Comparison of ENCODE assay signal across 8 mouse cellular contexts in the genomic region with DNA sequence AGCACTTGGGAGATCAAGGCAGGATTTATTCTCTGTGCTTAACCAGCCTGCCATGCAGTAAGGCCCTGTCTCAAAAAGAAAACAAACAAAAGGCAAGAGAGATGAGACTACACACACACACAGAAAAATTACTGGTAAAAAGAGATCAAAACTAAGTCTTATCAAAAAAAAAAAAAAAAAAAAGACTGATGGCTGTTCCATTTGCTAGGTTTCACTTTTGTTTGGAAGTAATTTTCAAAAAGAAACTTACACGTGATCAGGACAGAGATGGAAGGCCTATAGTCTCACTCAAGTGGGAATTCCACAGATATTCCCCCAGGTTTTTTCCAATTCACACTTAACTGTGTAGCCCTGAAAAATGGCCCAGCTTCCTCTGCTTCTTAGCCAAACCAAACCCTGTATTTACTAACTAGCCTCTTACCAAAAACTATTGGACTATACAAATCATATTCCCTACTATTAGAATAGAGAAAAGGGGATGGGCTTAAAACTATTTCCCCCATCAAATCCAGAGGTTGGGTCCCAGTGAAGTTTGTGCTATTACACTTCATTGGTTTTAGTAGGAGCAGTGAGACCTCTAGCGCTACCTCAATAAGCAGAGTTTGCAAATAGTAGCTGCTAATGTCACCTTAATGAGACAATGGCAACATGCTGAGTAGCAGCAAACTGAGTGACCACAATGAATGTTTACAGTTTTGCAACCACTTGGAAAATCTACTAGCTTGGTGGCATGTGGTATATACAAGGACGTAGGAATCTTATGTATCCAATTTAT. TPM values are rescaled to one million over a fixed set of nuclear protein-coding genes. Genes with fewer than 3 reads are reported as not detected.
DNase-seq lines count a peak whose midpoint lies in the region; ATAC-seq and TF ChIP-seq lines count a peak whose summit lies in the region.

No protein-coding gene starts in this region.

- ATAC-seq in embryonic facial prominence, embryonic 13.5 days (ENCODE audit: insufficient number of reproducible peaks, insufficient read depth, low FRiP score, low TSS enrichment, low read depth): no peak
- ATAC-seq in intestine, embryonic 14.5 days (replicated peaks; ENCODE audit: low FRiP score, low TSS enrichment, low read depth): no peak
- ATAC-seq in midbrain, postnatal 0 days (ENCODE audit: low FRiP score): no peak

- no peak for DNase-seq in lung, adult 2 months
- DNase-seq in lung, postnatal 4 days: no peak
- no peak for DNase-seq in intestine, embryonic 14.5 days (ENCODE audit: low spot score)
- DNase-seq in midbrain, postnatal 0 days (ENCODE audit: low spot score): peak; percentile 35
- DNase-seq in adrenal gland, postnatal 4 days (ENCODE audit: low spot score in 2 of 2): no peak
- no peak for DNase-seq in layer of hippocampus, adult 9-10 months (ENCODE audit: low spot score)
- DNase-seq in adrenal gland, postnatal 10 days: no peak

- no peak for TF ChIP-seq CTCF in lung, adult 2 months (IDR thresholded peaks at IDR 0.05; ENCODE audit: insufficient read depth, low read length)
- TF ChIP-seq CTCF in midbrain, postnatal 0 days (IDR thresholded peaks at IDR 0.05): peak; percentile 46; the same call in 1 of the 2 replicates

- H3K9me3 ChIP-seq in embryonic facial prominence, embryonic 13.5 days: no peaks in the 10 kb centered on the region
- no peaks in the 10 kb centered on the region for H3K9me3 ChIP-seq in intestine, embryonic 14.5 days (ENCODE audit: control insufficient read depth, low read length)
- no peaks in the 10 kb centered on the region for H3K9me3 ChIP-seq in midbrain, postnatal 0 days (ENCODE audit: low read length)

- peaks cover 3% of the 10 kb centered on the region for H3K4me1 ChIP-seq in lung, adult 2 months (ENCODE audit: control insufficient read depth, insufficient read depth, low read length)
- peaks cover 15% of the 10 kb centered on the region for H3K4me1 ChIP-seq in embryonic facial prominence, embryonic 13.5 days
- peaks cover 9% of the 10 kb centered on the region for H3K4me1 ChIP-seq in intestine, embryonic 14.5 days (replicated peaks; ENCODE audit: control insufficient read depth, insufficient read depth, low read length)
- peaks cover 4% of the 10 kb centered on the region for H3K4me1 ChIP-seq in midbrain, postnatal 0 days (ENCODE audit: insufficient read depth, low read length)

- peak overlapping the region; percentile 41 for H3K4me3 ChIP-seq in lung, adult 2 months (replicated peaks; ENCODE audit: extremely low read depth, low read depth, low read length)
- H3K4me3 ChIP-seq in embryonic facial prominence, embryonic 13.5 days: peak overlapping the region; percentile 74
- H3K4me3 ChIP-seq in intestine, embryonic 14.5 days (ENCODE audit: low read depth, low read length): peak overlapping the region; percentile 62
- H3K4me3 ChIP-seq in midbrain, postnatal 0 days (ENCODE audit: low read depth, low read length): peak overlapping the region; percentile 86

- peak overlapping the region; percentile 65 for H3K4me2 ChIP-seq in embryonic facial prominence, embryonic 13.5 days
- H3K4me2 ChIP-seq in intestine, embryonic 14.5 days (ENCODE audit: low read length): peak overlapping the region; percentile 77
- peak overlapping the region; percentile 56 for H3K4me2 ChIP-seq in midbrain, postnatal 0 days (ENCODE audit: low read depth, low read length, poor library complexity, severe bottlenecking)

- no peaks in the 10 kb centered on the region for H3K27me3 ChIP-seq in embryonic facial prominence, embryonic 13.5 days
- no peaks in the 10 kb centered on the region for H3K27me3 ChIP-seq in intestine, embryonic 14.5 days (replicated peaks; ENCODE audit: control insufficient read depth, insufficient read depth, low read length)
- H3K27me3 ChIP-seq in midbrain, postnatal 0 days (ENCODE audit: insufficient read depth, low read length): no peaks in the 10 kb centered on the region

- no peak for TF ChIP-seq POLR2A in lung, adult 2 months (IDR thresholded peaks at IDR 0.05; ENCODE audit: borderline replicate concordance, extremely low read depth, low read depth, low read length)

- 6% methylated on average over 3 of the region's 3 CpGs for WGBS in lung, adult 2 months
- 13% methylated on average over 3 of the region's 3 CpGs for WGBS in embryonic facial prominence, embryonic 13.5 days
- WGBS in intestine, embryonic 14.5 days: 22% methylated on average over 3 of the region's 3 CpGs
- WGBS in midbrain, postnatal 0 days: 12% methylated on average over 3 of the region's 3 CpGs

- peak overlapping the region; percentile 91; the same call in 1 of the 2 replicates for H3K9ac ChIP-seq in embryonic facial prominence, embryonic 13.5 days
- peak overlapping the region; percentile 83; the same call in 1 of the 2 replicates for H3K9ac ChIP-seq in intestine, embryonic 14.5 days (ENCODE audit: low read length)
- no peak overlapping the region for H3K9ac ChIP-seq in midbrain, postnatal 0 days (replicated peaks; ENCODE audit: low read length, poor library complexity, severe bottlenecking)

- no peaks in the 10 kb centered on the region for H3K36me3 ChIP-seq in embryonic facial prominence, embryonic 13.5 days
- no peaks in the 10 kb centered on the region for H3K36me3 ChIP-seq in intestine, embryonic 14.5 days (ENCODE audit: control insufficient read depth, insufficient read depth, low read length)
- no peaks in the 10 kb centered on the region for H3K36me3 ChIP-seq in midbrain, postnatal 0 days (ENCODE audit: insufficient read depth, low read length)

- no peak overlapping the region; the same call in 1 of the 2 replicates for H3K27ac ChIP-seq in embryonic facial prominence, embryonic 13.5 days
- no peak overlapping the region for H3K27ac ChIP-seq in intestine, embryonic 14.5 days (ENCODE audit: low read depth)
- no peak overlapping the region for H3K27ac ChIP-seq in midbrain, postnatal 0 days (ENCODE audit: low read depth, low read length)

RNA-seq across cellular contexts. Expression of a gene that starts 1.3 kb away (rescaled TPM):
- polyA plus RNA-seq in lung, adult 2 months (2012; rRNA removed): 3.8 and 6.3 TPM in 2 replicates
- 52.7 and 55.0 TPM in 2 replicates for polyA plus RNA-seq in embryonic facial prominence, embryonic 13.5 days (2015; fragmentation: Nextera tagmentation; extraction: Ambion mirVana)
- 56.6 and 64.0 TPM in 2 replicates for polyA plus RNA-seq in intestine, embryonic 14.5 days (2014; fragmentation: Nextera tagmentation; extraction: Ambion mirVana)
- 34.4 and 55.8 TPM in 2 replicates for total RNA-seq in midbrain, postnatal 0 days (2014; rRNA removed)
- polyA plus RNA-seq in midbrain, postnatal 0 days (2015; fragmentation: Nextera tagmentation; extraction: Ambion mirVana): 55.7 and 56.7 TPM in 2 replicates
- 10 to 100 TPM; 34.3 to 34.6 TPM for total RNA-seq in adrenal gland, postnatal 4 days (2021)
- total RNA-seq in adrenal gland, postnatal 10 days (2021): 10 to 100 TPM; 28.8 to 34.1 TPM
